Mouse (Mus musculus) erythroblast, embryonic 14.5 days (primary cell): ENCODE results near the gene Aff2.

Experiments used
- GATA1 ChIP-seq: IDR thresholded peaks from 2 replicates; pipeline ENCODE4 v1.6.1; 2012; ENCODE audit warnings: low read length, inconsistent platforms, mixed read lengths
- TAL1 ChIP-seq: IDR thresholded peaks from 3 replicates; pipeline ENCODE4 v1.6.1; 2012; ENCODE audit warnings: low read length, inconsistent platforms, mixed read lengths

DNA sequence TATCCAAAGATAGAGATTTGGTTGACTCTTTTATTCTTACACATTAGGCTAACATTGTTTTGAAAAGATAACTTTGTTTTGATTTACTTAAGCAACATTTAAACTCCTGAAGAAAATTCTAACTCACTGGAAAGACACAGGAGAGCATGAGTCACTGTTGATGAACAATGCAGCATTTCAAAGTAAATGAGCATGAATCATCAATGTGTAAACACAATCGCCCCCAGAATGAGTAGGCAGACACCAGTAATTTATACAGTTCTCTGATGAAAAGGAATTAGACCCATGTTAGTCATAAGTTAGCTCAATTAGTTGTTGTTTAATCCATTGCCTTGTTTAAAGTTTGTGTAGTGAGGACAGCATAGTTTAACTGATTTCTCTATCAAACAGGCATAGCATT lies 180.7 kb downstream of the Aff2 start:
- TF ChIP-seq GATA1 (no peak), TAL1 (no peak)
